Mouse (Mus musculus): Measurements from ENCODE around the gene Zdhhc21.

Zdhhc21 gene

DNA sequence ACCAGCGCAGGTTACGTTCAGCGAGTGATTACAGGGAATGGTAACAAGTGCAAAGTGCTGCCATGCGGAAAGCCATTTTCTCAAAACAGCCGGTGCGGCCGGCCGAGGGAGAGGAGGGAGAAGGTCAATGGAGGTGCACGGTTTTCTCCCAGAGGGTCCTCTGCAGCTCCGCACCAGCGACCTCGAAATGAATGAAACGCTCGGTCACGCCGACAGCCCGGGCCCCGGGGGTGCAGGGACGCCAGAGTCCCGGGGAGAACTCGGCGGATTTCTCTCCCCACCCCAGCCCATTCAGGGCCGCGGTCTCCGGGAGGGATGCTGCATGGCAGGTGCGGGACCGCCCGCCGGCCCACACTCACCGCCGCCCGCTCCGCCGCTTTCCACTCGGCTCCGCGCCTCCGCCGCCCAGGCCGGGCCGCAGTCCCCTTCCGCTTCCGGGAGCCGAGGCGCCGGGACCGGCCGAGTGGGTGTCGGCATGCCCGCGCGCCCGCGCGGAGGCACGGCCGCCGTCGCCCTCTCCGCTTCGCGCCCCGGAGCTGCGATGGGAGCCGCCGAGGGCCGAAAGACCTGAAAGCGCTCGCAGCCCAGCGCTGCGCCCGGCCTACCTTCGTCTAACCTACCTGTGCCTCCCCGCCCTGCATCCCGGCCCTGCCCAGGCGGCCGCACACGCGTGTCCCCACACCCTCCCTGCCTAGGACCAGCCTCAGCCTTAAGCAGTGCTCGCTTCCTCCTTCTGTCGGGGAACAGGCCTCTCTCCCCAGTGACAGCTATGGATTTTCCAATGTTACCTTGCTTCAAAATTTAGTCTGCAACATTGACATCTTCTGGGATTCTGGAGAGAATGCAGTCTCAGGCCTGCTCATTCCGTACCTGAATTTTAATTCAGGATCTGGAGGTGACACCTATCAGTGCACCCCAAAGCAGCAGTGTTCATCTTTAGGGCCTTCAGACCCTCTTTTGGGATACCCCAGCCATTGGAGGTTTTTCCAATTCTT, at the start of gene Zdhhc21:
Gene Zdhhc21 (minus strand): TSS at position 828 of the 995 bp plus-strand sequence.
- DNase-seq = peak; percentile 79

DNA sequence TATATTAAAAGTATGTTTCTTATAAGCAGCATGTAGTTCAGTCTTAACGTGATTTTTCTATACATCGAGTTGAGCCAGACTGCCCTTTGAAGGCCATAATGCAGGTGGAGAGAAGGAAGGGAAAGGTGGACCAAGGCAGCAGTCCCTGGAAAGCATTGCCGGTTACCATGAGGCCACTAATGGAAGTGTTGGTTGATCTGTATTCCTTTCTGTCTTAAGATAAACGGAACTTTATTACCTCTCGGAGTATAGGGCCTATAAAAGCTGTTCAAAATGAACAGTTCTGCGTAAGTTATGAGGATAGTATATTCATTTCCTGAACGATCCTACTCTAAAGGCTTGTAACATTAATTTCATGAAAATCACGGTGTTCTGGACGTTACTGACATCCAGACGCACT, 35.5 kb upstream of the Zdhhc21 start:
- no peak for DNase-seq

DNA sequence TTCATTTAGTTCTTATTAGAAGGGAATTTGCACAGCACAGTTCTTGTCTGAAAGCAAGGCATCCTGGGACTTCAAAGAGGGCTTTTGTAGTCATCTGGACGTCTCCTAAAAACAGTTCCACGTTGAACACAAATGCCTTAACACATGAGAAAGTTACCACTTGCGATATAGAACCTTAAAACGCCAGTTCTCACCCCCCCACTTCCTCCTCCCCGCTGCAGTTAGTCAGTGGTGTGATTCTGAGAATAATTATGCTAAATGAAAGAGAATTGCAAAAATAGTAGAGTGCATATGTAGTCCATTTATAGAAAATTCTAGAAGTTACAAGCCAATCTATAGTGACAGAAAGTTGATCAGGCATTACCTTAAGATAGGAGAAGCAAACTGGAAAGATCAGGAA, 32.5 kb upstream of the Zdhhc21 start:
- DNase-seq = no peak

DNA sequence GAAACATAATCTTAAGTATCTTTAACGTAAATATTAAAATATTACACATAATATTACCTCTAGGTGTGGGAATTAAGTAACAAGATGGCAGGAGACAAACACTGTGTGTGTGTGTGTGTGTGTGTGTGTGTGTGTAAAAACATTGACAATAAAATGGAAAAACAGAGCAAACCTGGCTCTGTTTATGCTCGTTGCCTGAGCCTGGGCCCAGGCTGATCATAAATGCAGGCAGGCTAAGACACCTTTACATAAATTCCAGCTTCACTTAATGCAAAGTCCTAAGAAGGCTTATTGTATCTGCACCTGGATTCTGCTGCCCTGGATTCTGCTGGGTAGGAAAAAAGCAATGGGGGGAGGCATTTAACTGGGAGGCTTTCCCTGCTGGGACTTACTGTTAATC, 31.8 kb upstream of the Zdhhc21 start:
- DNase-seq = no peak

DNA sequence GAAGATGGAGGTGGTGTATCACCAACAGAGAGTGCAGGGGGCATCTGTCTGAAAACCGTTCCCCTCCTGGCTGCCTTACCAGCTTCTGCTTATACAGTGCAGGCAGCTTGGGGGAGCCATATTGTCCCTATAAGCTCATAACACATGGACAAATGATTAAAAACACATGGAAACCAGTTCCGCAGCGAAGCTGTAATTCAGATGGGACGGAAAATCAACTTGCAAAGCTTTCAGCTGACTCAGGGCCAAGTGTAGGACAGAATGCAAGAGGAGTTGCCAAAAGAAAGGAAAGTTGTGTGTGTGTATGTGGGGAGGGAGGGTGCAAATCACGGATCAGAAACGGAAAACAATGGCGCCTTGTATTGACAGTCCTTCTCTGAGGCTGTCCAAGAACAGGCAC, 31.3 kb upstream of the Zdhhc21 start:
- DNase-seq = no peak

DNA sequence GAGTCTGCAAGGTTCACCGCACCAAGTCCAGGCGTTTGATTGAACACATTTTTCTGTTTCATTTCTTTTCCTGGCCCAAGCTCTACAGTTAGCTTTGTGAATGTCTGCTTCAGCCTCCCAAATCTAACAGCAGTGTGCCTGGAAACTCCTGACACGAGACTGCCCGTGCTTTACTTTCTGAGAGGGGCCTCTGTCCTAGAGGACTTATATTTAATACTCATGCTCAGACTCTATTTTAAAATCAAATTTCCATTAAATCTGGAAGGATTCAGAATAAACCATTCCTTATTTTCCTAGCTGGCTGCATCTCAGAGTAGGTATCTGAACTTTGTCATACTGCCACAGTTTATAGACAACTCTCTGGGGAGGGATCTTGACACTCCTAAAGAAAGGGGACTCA, 30.8 kb upstream of the Zdhhc21 start:
- DNase-seq = no peak

DNA sequence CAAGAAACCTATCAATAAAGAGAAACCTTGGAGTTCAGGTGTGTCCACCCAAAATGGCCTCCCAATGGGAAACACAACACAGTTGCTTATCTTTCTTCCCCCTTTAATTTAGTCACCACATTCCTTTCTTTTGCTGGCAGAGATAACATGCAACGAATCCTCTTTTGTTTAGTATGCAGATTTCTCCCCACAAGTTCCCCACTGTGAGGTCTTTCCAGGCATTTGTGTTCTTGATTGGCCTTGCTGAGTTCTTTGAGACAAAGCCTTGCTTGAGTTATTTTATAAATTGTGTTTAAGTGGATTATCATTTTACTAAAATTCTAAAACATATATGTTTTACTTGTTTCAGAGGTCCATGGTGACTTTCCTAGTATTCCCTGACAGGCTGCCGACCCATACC, 26.4 kb upstream of the Zdhhc21 start:
- no peak for DNase-seq

DNA sequence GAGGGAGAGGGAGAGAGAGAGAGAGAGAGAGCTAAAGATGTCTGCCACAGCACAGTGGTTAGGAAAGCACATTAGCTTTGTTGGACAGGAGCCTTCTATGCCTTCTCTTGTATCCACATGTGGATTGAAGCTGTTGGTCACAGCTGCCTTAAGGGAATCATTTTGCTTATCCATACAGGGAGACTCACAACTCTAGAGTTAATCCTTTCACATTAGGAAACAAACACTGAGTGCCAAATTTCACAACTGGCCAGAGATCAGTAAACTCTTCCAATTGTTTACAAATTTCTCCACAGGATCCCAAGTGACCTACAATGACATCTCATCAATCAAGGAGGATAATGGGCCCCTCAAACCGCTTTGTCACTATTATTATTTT, 25.8 kb upstream of the Zdhhc21 start:
- no peak for DNase-seq

DNA sequence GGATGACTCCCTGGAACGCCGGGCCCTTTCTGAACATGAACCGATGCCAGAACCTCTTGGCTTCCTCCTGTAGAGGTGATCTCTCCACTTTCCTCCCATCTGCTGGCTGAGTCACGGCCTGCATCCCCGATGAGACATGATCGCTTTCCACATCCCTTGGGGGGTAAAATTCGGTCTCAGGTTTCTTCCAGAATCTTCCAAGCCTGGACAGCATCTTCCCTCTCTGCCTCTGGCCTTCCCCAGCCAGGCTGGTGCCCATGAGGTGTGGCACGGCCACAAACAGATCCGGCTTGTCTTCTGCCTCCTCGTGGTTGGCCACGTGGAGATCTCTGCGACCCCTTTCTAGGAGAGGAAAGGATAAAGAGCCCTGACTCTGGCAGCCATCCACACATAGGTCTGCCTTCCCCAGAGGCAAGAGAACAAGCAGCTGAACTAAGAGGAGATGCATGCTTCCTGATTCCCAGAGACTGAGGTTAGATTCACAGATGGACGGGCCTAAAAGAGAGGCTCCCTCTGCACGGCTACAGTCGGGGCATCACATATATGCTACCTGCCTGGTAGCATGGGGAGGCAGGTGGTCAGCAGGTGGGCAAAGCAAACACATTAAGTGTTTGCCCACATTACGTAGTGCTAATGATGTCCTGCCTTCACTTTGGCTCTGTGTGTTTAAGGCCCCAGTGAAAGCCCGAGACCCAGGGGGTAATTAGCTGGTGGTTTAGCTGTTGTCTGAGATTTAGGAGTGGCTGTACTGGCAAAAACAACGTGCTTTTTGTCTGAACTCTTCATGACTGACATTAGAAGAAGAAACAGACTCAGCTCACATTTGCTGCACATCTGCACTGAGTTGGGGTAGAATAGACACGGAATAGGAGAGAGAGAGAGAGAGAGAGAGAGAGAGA, 25.1 kb upstream of the Zdhhc21 start, which contains the start of gene Cer1:
Gene Cer1 (minus strand): TSS at position 513 of the 899 bp plus-strand sequence.
- no peak for DNase-seq

DNA sequence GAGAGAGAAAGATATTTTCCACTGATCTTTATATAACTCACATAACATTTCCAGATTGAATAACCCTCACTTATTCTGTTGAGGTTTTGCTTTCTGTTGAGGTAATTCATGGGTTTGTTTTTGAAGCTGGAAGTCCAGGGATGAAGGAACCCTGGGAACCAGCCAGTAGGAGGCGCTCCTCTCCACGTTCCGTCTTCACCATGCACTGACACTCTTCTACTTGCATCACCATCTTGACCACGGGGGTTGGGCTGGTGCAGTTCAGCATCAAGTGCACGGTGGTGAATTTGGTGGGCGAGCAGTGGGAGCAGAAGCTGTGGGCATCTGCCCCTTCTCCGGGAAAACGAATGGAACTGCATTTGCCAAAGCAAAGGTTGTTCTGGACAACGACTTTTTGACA, 22.7 kb upstream of the Zdhhc21 start:
- no peak for DNase-seq

DNA sequence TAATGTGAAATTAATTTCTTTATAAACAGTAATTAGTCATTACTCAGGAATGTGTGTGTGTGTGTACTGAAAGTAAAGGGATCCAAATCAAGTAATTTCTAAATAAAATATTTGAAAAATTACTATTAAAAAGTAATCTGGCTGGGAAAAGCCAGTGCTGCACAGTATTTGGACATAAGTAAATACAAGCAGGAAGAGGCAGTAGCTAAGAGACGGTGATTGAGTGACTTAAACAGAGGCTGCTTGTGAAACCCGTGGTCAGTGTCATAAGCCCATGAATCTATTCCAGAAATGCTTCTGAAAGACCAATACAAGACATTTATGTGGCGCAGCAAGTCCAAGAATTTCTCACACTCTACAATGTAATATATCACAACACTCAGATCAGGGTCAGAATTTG, 21.6 kb upstream of the Zdhhc21 start:
- DNase-seq = no peak

DNA sequence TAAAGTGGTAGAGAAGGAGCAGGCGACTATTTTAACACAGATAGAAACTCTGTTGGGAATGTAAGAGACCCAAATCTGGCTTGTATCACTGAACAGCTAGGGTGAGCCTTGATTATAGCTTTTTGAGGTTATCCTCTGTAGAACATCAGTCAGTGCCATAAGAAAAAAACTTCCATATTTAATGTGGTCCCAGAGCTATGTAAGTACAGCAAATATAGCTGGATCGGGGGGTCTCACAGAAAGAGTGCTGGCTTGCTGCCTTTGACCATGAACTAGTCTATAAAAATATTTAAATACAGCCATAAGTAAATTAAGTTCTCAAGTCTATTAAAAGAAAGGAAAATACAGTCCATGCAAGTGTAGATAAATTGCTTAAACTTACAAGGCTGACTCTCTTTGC, 20.5 kb upstream of the Zdhhc21 start:
- DNase-seq = no peak

DNA sequence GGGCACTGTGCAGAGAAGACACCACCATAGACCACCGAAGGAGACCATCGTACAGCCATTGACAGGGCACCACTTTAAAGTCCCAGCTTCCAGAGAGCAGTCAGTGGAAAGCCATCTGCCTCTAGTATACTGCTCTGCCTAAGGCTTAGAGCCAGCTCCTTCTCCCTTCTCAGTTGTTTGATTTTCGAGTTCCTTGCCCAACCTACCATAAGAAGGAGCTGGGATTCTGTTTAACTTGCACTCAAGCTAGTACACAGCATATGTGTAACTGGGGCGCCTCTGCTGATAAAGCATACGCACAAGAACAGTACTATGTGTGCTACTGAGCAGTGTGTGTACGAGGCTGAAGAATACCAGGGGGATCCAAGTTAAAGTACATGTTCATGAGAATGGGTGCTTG, 19.4 kb upstream of the Zdhhc21 start:
- no peak for DNase-seq

DNA sequence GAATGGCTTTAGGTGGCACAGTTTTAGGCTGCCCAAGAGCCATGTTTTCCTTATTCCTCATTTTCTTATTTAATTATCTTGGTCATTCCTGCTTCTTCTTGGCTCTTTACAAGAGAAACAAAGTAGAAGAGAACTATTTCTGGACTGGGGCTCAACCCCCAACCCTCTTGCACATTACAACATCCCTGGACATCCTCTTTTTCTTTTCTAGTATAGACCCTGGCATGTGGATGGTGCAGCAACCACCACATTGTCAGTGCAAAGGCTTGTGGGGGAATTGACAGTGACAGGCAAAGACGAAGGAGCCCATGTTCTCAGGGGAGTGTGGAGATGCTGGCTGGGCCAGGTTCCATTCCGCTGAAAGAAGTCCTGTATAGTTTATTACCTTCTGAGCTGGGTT, 16.9 kb upstream of the Zdhhc21 start:
- no peak for DNase-seq

DNA sequence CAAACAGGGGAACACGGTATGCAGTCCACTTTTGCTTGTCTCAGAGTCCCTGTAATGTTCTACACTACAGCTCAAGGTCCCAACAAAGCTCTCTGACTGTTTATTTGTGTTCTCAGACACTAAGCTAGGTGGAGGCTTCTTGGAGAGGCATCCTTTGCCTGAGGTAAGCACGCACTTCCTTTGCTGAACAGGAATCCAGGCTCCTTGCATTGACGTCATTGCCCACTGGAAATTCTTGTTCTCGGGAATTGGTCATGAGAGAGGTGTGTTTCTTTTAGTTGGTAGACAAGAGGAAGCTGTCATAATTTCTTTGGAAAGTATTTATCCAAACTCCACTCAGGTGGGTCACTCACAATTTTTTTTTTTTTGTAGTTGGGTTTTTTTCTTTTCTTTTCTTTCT, 15.8 kb upstream of the Zdhhc21 start:
- DNase-seq = no peak

DNA sequence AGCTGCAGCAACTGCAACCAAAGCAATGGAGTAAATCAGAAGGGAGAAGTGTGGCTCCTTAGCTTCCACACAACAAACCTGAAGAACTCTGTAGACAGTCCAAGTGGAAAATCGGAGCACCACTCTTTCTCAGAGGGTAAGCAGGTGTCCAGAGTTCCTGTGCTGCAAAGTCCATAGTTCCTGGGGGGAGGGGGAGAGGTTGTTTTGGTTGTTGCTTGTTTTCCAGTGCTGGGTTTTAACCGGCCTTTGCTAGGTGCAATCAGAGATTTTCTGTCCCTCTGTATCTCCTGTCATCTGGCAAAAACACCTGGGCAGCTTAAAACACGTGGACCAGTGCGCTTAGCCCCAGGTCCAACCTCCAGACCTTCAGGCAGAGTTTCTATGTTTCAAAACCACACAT, 15.0 kb upstream of the Zdhhc21 start:
- DNase-seq = no peak

DNA sequence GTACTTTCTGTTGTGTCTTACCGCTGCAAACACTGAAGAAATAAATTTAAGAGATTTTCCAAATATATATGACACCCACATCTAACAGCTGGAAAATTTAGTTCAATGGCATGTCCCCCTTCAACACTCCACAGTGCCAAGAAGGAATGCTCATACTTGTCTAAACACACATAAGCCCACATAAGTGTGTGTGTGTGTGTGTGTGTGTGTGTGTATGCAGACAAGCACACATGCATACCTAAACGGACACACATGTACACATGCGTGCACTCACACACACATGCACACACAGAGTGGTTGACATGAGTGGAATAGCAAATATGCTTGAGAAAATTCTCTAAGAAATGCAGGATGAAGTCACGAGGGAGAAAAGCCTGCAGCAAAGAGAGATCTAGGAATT, 12.8 kb upstream of the Zdhhc21 start:
- no peak for DNase-seq

DNA sequence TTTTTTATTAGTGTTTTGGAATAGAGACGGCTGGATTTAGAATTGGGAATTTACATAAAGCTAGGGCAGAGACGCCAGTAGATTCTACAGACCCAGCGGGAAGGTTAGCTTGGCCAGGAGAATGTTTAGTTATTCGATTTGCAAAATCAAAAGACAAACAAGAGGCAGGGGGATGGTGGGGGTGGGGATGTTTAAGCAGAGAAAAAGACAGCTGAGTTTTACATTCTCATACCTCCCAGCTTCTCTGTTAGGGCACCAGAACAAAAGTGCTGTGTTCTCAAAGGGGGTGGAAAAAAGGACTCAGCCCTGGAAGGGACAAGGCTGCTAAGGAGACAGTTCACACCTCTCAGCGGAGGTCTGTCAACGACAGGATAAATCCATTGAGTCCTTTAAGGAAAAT, 12.4 kb upstream of the Zdhhc21 start:
- DNase-seq = no peak

DNA sequence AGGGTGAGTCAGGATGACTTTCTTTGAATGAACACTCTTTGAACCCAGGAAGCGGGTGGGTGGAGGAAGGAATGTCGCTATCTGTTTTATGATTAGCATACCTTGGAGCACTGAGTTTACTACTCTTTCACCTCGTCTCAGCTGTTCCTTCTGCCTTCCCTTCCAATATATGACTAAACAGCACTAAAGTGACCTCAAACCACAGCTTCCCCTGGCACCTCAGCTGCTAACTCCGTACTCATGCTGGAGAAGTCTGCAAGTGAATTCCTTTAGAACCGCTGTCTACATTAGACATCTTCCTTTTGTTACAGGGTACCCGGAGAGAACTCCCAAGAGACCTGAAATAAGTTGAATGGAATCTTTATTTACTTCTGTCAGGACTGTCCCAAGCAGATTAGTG, 11.2 kb upstream of the Zdhhc21 start:
- no peak for DNase-seq

DNA sequence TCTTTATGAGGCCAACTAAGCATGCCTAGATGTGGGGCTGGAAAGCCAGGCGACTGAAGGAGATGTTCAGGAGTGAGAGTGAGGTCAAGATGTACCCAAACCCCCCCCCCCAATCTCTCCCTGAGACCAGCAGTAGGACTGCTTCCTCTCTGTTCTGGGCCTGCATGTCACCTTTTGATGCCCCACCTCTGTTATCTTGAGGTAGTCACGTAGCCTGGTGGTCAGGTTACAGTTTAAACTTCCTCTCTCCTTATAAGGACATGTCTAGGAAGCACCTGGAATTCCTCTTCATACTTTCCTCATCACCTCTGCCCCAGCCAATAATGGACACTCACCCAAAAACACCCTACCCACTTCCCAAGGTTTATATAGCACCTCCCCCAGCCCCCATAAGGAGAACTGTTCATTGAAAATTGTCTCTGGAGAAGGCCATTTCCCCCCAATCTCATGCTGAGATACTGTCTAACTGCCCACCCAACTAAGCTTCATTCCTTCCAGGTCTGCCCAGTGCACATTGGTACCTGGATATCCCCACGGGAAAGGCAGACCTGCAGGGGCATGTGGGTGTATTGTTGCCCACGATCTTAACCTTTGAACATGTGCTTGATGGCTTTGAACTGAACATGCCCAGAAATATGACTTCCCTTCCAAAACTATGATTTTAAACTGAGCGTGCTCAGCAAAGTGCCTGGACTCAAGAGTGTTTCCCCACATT, 8.1 kb upstream of the Zdhhc21 start:
- no peak for DNase-seq

DNA sequence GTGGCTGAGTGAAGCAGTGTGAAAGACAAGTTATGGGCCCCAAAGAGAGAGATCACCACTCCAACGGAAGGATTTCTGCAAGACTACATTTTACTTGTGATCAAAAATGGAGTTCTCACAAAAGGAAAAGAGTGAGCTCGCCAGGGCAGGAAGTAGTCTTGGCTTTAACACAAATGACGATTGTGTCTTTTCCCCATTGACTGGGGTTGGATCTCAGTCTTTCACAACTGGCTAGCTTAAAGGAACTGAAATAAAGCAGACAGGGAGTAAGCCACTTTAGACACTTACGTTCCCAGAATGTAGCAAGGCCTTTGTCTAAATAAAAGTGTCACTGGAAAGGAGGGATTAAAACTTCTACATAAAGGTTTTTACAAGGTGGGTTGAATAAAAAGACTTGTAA, 7.4 kb upstream of the Zdhhc21 start:
- no peak for DNase-seq

DNA sequence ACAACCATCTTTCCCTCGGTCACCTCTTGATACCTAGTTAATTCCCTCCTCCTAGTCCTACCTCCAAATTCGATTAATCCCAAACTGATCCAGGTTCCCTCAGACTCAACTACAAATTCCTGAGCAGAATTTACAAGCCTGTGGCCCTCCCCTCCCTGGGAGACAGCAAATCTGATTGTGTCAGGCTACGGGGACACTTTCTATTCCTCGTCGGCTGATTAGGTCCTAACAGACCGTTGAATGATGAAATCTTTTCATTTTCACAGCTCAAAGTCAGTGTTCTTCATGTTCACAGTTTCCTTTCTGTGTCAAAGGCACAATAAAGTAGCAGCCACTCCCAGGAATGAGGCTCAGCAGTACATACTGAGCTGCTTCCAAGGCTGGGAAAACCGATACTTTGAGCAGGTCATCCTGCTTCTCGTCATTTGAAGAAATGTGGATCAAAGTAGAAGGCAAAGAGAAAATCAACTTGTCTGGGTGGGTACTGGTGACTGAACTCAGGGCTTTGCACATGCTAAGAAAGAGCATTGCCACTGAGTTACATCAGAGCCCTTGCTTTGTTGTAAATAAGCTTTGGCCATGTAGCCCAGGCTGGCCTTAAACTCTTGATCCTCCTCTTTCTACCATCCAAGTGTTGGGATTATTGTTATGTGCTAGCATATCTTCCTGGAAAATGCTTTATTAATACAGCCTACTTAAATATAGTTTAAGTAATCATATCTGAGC, 5.4 kb upstream of the Zdhhc21 start:
- no peak for DNase-seq
